Comparison of ENCODE assay signal across 19 mouse cellular contexts in genomic region chr13:74095936-74096335, GRCm38 (mm10). TPM values are rescaled to one million over a fixed set of nuclear protein-coding genes. Genes with fewer than 3 reads are reported as not detected.
"Had no signal": no experiment of that assay in that cellular context is flagged by ENCODE, and none has a peak within 500 bp of the region (broad histone marks: within the 10 kb centered on the region; RNA-seq: fewer than 3 reads in every experiment).

No protein-coding gene starts in this region.

- H3K36me3 ChIP-seq: liver, embryonic 12.5 days; midbrain, embryonic 10.5 days; midbrain, embryonic 13.5 days; midbrain, embryonic 15.5 days; neural tube, embryonic 13.5 days; neural tube, embryonic 15.5 days had no signal

- H3K4me1 ChIP-seq: liver, embryonic 12.5 days; midbrain, embryonic 10.5 days; midbrain, embryonic 13.5 days; midbrain, embryonic 15.5 days; neural tube, embryonic 13.5 days; neural tube, embryonic 15.5 days had no signal

- DNase-seq: lung, adult 18-20 months; retina, postnatal 1 day; right cerebral cortex, adult 18-20 months; right cerebral cortex, postnatal 25 days; right cerebral cortex, postnatal 4 days; spleen, adult 18-20 months; thymus, adult 18-20 months; thymus, postnatal 14 days; thymus, postnatal 36 days had no signal

- H3K4me3 ChIP-seq: liver, embryonic 12.5 days; midbrain, embryonic 10.5 days; midbrain, embryonic 13.5 days; midbrain, embryonic 15.5 days; myocyte; neural tube, embryonic 13.5 days; neural tube, embryonic 15.5 days had no signal

- H3K9me3 ChIP-seq: liver, embryonic 12.5 days; midbrain, embryonic 10.5 days; midbrain, embryonic 13.5 days; midbrain, embryonic 15.5 days; neural tube, embryonic 13.5 days; neural tube, embryonic 15.5 days had no signal

- H3K4me2 ChIP-seq: liver, embryonic 12.5 days; midbrain, embryonic 13.5 days; midbrain, embryonic 15.5 days; neural tube, embryonic 13.5 days; neural tube, embryonic 15.5 days had no signal

- H3K27ac ChIP-seq: liver, embryonic 12.5 days; liver, embryonic 14.5 days; midbrain, embryonic 10.5 days; midbrain, embryonic 13.5 days; midbrain, embryonic 15.5 days; neural tube, embryonic 13.5 days; neural tube, embryonic 15.5 days had no signal

- H3K27me3 ChIP-seq: midbrain, embryonic 13.5 days; midbrain, embryonic 15.5 days; neural tube, embryonic 13.5 days; neural tube, embryonic 15.5 days had no signal

- H3K9ac ChIP-seq: liver, embryonic 12.5 days; liver, embryonic 14.5 days; midbrain, embryonic 13.5 days; midbrain, embryonic 15.5 days; neural tube, embryonic 13.5 days; neural tube, embryonic 15.5 days had no signal

RNA-seq across cellular contexts. Expression of gene Slc9a3, which starts 25.3 kb away (rescaled TPM):
- polyA plus RNA-seq: liver, embryonic 12.5 days; liver, embryonic 14.5 days; midbrain, embryonic 10.5 days; neural tube, embryonic 11.5 days; stomach, embryonic 14.5 days had no signal
